Mouse (Mus musculus): ENCODE results near the gene Kat5.

- TF ChIP-seq CTCF (IDR thresholded peaks at IDR 0.05; ENCODE audit: borderline replicate concordance, insufficient read depth, low read depth, low read length) = no peak
- TF ChIP-seq POLR2A (IDR thresholded peaks at IDR 0.05; ENCODE audit: borderline replicate concordance, insufficient read depth, low read length) = no peak
Observed at GRCm38 (mm10) chr19:5608707-5609106, 1.3 kb downstream of the Kat5 start.
